Mouse (Mus musculus) kidney, postnatal 36 days (tissue): ENCODE measurements around the gene F12.

ENCODE experiments used
- DNase-seq, 2 experiments: peaks; one replicate each; pipeline ENCODE4 v3.0.0; 2021 to 2022; ENCODE audit warnings: mixed read lengths in 2 of 2

Gene F12

GRCm38 (mm10) chr13:55412643-55413307 is 13.8 kb downstream of the F12 start:
- DNase-seq = peak in 1 of 2 experiments; percentile 37

- peak in 1 of 2 experiments; percentile 58 for DNase-seq
Measured at GRCm38 (mm10) chr13:55411826-55412225, 14.8 kb downstream of the F12 start.

GRCm38 (mm10) chr13:55408546-55409120 is 18.0 kb downstream of the F12 start:
- peak in 1 of 2 experiments; percentile 65 for DNase-seq

GRCm38 (mm10) chr13:55407341-55407740 is 19.3 kb downstream of the F12 start:
- DNase-seq = peak in 1 of 2 experiments; percentile 53

- peak in 1 of 2 experiments; percentile 28 for DNase-seq
Measured at GRCm38 (mm10) chr13:55405783-55406390, 20.7 kb downstream of the F12 start.

GRCm38 (mm10) chr13:55404853-55405782 is 21.5 kb downstream of the F12 start:
- DNase-seq = peak; percentile 65 to 88

- DNase-seq = peak in 1 of 2 experiments; percentile 33
Measured at GRCm38 (mm10) chr13:55403935-55404852, 22.4 kb downstream of the F12 start.

GRCm38 (mm10) chr13:55403266-55403665 is 23.3 kb downstream of the F12 start:
- no peak for DNase-seq

GRCm38 (mm10) chr13:55400039-55400346 is 26.6 kb downstream of the F12 start:
- DNase-seq = no peak

- DNase-seq = peak; percentile 77
Measured at GRCm38 (mm10) chr13:55399300-55400038, 27.1 kb downstream of the F12 start.

GRCm38 (mm10) chr13:55398088-55398487 is 28.5 kb downstream of the F12 start, which contains the start of gene Slc34a1:
Slc34a1 (plus strand) TSS chr13:55398187.
- no peak for DNase-seq

- DNase-seq = peak in 1 of 2 experiments; percentile 59
Measured at GRCm38 (mm10) chr13:55392933-55393332, 33.7 kb downstream of the F12 start.

- DNase-seq = peak; percentile 87 to 93
Measured at GRCm38 (mm10) chr13:55391626-55392029, 35.0 kb downstream of the F12 start.

GRCm38 (mm10) chr13:55390644-55391043 is 35.9 kb downstream of the F12 start:
- peak; percentile 87 to 94 for DNase-seq

GRCm38 (mm10) chr13:55381790-55382189 is 44.8 kb downstream of the F12 start:
- DNase-seq = no peak

GRCm38 (mm10) chr13:55378907-55379580 is 47.5 kb downstream of the F12 start:
- peak; percentile 57 to 64 for DNase-seq

- no peak for DNase-seq
Measured at GRCm38 (mm10) chr13:55375877-55376276, 50.7 kb downstream of the F12 start.

GRCm38 (mm10) chr13:55374206-55374924 is 52.2 kb downstream of the F12 start:
- no peak for DNase-seq

- DNase-seq = no peak
Measured at GRCm38 (mm10) chr13:55371740-55372139, 54.9 kb downstream of the F12 start.
